Mouse (Mus musculus) kidney, adult 9 months (tissue): ENCODE data around the gene Slc3a2.
A peak's percentile ranks its signal among the peaks of the same experiment; 100 is the strongest.

ENCODE experiments used
- DNase-seq: peaks from one replicate; pipeline ENCODE4 v3.0.0; 2022

Slc3a2 gene

GRCm38 (mm10) chr19:8706930-8707329, 16.2 kb downstream of the Slc3a2 start:
- DNase-seq, result no peak

- no peak for DNase-seq
These were observed 17.0 kb downstream of the Slc3a2 start for GRCm38 (mm10) chr19:8706132-8706667.

- no peak for DNase-seq
These were observed 18.0 kb downstream of the Slc3a2 start for GRCm38 (mm10) chr19:8705026-8705708.

- no peak for DNase-seq
These were observed 19.6 kb downstream of the Slc3a2 start for GRCm38 (mm10) chr19:8703571-8703970.

- DNase-seq, result peak; percentile 71
These were observed 20.7 kb downstream of the Slc3a2 start for GRCm38 (mm10) chr19:8702458-8702857.

- DNase-seq, result no peak
These were observed 23.5 kb downstream of the Slc3a2 start for GRCm38 (mm10) chr19:8699652-8700051.

- DNase-seq, result peak; percentile 80
These were observed 27.8 kb downstream of the Slc3a2 start for GRCm38 (mm10) chr19:8695330-8695729.

GRCm38 (mm10) chr19:8692740-8693139, 30.4 kb downstream of the Slc3a2 start:
- DNase-seq, result no peak

- DNase-seq, result no peak
These were observed 31.2 kb downstream of the Slc3a2 start for GRCm38 (mm10) chr19:8691871-8692539.

GRCm38 (mm10) chr19:8683627-8684026, 39.5 kb downstream of the Slc3a2 start:
- DNase-seq, result no peak

- DNase-seq, result peak; percentile 73
These were observed 40.2 kb downstream of the Slc3a2 start for GRCm38 (mm10) chr19:8682996-8683395.

GRCm38 (mm10) chr19:8681633-8682362, 41.4 kb downstream of the Slc3a2 start:
- no peak for DNase-seq

GRCm38 (mm10) chr19:8679031-8679779, 44.0 kb downstream of the Slc3a2 start:
- DNase-seq, result peak; percentile 43

GRCm38 (mm10) chr19:8673336-8674063, 49.7 kb downstream of the Slc3a2 start:
- DNase-seq, result no peak

- DNase-seq, result no peak
These were observed 50.3 kb downstream of the Slc3a2 start for GRCm38 (mm10) chr19:8672859-8673258.

GRCm38 (mm10) chr19:8665746-8666145, 57.4 kb downstream of the Slc3a2 start:
- no peak for DNase-seq

- no peak for DNase-seq
These were observed 58.3 kb downstream of the Slc3a2 start for GRCm38 (mm10) chr19:8664859-8665258.

GRCm38 (mm10) chr19:8663911-8664421, 59.2 kb downstream of the Slc3a2 start:
- DNase-seq, result no peak

- DNase-seq, result no peak
These were observed 59.8 kb downstream of the Slc3a2 start, which contains the start of gene Chrm1 for GRCm38 (mm10) chr19:8663360-8663839. TSS of gene Chrm1 (plus strand) at chr19:8663789.

- peak; percentile 58 for DNase-seq
These were observed 60.8 kb downstream of the Slc3a2 start for GRCm38 (mm10) chr19:8662337-8662736.

- DNase-seq, result no peak
These were observed 61.3 kb downstream of the Slc3a2 start for GRCm38 (mm10) chr19:8661821-8662307.
